Mouse (Mus musculus): ENCODE results near the gene Mip.

- TF ChIP-seq CTCF (IDR thresholded peaks at IDR 0.05; ENCODE audit: low read depth) (no peak), EP300 (IDR thresholded peaks at IDR 0.05; ENCODE audit: low read depth) (no peak)
Measured at GRCm38 (mm10) chr10:128269206-128269910, 43.7 kb downstream of the Mip start.
